Mouse (Mus musculus) gastrocnemius, adult 8-10 months (tissue): Measurements from ENCODE around the gene Actbl2. TPM values are rescaled to one million over a fixed set of nuclear protein-coding genes. Genes with fewer than 3 reads are reported as not detected.

Experiments
- DNase-seq, 2 experiments: peaks; one replicate each; pipeline ENCODE4 v3.0.0; 2022; ENCODE audit warnings: low spot score in 2 of 2
- total RNA-seq, 4 experiments: library from RNA; stranded (reverse); gene quantifications; 2 replicates each; pipeline ENCODE4 v1.2.4; 2022

The Actbl2 gene
- total RNA-seq, 4 experiments from 2014 or later = not detected

- no peak for DNase-seq
Measured at GRCm38 (mm10) chr13:111269789-111270335, 15.0 kb downstream of the Actbl2 start.

- no peak for DNase-seq
Measured at GRCm38 (mm10) chr13:111271868-111272267, 17.1 kb downstream of the Actbl2 start.

GRCm38 (mm10) chr13:111286461-111287385 lies 31.9 kb downstream of the Actbl2 start:
- no peak for DNase-seq

GRCm38 (mm10) chr13:111291161-111291957 lies 36.5 kb downstream of the Actbl2 start:
- DNase-seq = no peak

GRCm38 (mm10) chr13:111291958-111292493 lies 37.2 kb downstream of the Actbl2 start:
- no peak for DNase-seq

GRCm38 (mm10) chr13:111293478-111293877 lies 38.7 kb downstream of the Actbl2 start:
- no peak for DNase-seq

GRCm38 (mm10) chr13:111294965-111295494 lies 40.2 kb downstream of the Actbl2 start:
- DNase-seq = no peak

- no peak for DNase-seq
Measured at GRCm38 (mm10) chr13:111296029-111296428, 41.2 kb downstream of the Actbl2 start.

GRCm38 (mm10) chr13:111297614-111298013 lies 42.8 kb downstream of the Actbl2 start:
- DNase-seq = no peak

GRCm38 (mm10) chr13:111299145-111299713 lies 44.4 kb downstream of the Actbl2 start:
- DNase-seq = no peak

GRCm38 (mm10) chr13:111300846-111301245 lies 46.0 kb downstream of the Actbl2 start:
- no peak for DNase-seq

GRCm38 (mm10) chr13:111301431-111301830 lies 46.6 kb downstream of the Actbl2 start:
- DNase-seq = no peak

GRCm38 (mm10) chr13:111304194-111304593 lies 49.4 kb downstream of the Actbl2 start:
- DNase-seq = no peak

- DNase-seq = no peak
Measured at GRCm38 (mm10) chr13:111304736-111305135, 49.9 kb downstream of the Actbl2 start.

Other genes with a start within 250 kb of the Actbl2 start
- 10 to 100 TPM; 52.7 to 63.6 (median 56.0) TPM for gene Gpbp1, start 235.1 kb downstream of the Actbl2 start, total RNA-seq